In the genomic region with DNA sequence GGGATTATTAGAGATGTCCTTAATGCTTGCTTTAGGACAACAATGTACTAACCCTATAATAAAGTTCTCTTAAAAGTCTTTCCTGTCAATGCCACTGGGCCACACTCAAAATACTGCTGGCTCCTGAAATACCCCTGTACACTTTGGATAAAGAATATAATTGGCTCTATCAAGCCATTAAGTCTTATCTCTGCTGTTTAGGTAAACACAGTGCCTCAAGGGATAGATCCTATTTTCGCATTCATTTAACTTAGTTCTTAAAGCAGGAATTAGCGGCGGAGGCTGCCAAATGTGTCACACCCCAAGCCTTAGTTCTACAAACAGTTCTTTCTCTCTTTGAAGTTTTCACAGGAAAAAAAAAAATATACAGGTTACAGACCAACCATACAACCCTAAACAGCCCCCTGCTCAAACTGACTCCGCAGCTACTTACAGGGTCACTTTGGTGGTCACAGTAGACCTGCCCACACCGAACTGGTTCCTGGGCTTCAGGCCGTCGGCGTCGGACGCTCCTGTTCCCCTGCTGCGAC, we compare ENCODE assay signal across 8 mouse cellular contexts.
DNase-seq lines count a peak whose midpoint lies in the region; ATAC-seq and TF ChIP-seq lines count a peak whose summit lies in the region.

No protein-coding gene starts in this region.

- no peak for TF ChIP-seq CTCF in E14TG2a.4 (conservative IDR thresholded peaks at IDR 0.05; ENCODE audit: low read length)

- DNase-seq in heart, postnatal 10 days: no peak
- no peak for DNase-seq in hindbrain, embryonic 10.5 days (ENCODE audit: low spot score)
- DNase-seq in mesoderm, embryonic 11.5 days (ENCODE audit: low read depth, low spot score): peak; percentile 12
- no peak for DNase-seq in urinary bladder, postnatal 10 days (ENCODE audit: low spot score)
- DNase-seq in layer of hippocampus, adult 11-12 months (ENCODE audit: low spot score): no peak
- DNase-seq in cerebellum, postnatal 4 days (ENCODE audit: low spot score in 2 of 2): no peak

- no peaks in the 10 kb centered on the region for H3K36me3 ChIP-seq in heart, embryonic 14.5 days (ENCODE audit: control insufficient read depth, insufficient read depth, low read length)
- H3K36me3 ChIP-seq in E14TG2a.4 (ENCODE audit: insufficient read depth, low read length): no peaks in the 10 kb centered on the region
- H3K36me3 ChIP-seq in hindbrain, embryonic 10.5 days: no peaks in the 10 kb centered on the region

- H3K4me1 ChIP-seq in heart, embryonic 14.5 days (ENCODE audit: control insufficient read depth in 2 of 2, insufficient read depth in 2 of 2, low read length in 2 of 2): peaks cover 2 to 17% of the 10 kb centered on the region in 2 experiments
- peaks cover 21% of the 10 kb centered on the region for H3K4me1 ChIP-seq in E14TG2a.4 (replicated peaks; ENCODE audit: low read depth, low read length)
- peaks cover 33% of the 10 kb centered on the region for H3K4me1 ChIP-seq in hindbrain, embryonic 10.5 days (replicated peaks)

- WGBS in heart, embryonic 14.5 days: 1% methylated on average over 11 of the region's 11 CpGs
- WGBS in hindbrain, embryonic 10.5 days: 3% methylated on average over 11 of the region's 11 CpGs

- no peaks in the 10 kb centered on the region for H3K9me3 ChIP-seq in heart, embryonic 14.5 days (ENCODE audit: control insufficient read depth, low read length)
- H3K9me3 ChIP-seq in E14TG2a.4 (ENCODE audit: low read length): no peaks in the 10 kb centered on the region
- H3K9me3 ChIP-seq in hindbrain, embryonic 10.5 days: no peaks in the 10 kb centered on the region

- H3K9ac ChIP-seq in heart, embryonic 14.5 days (ENCODE audit: low read length): peak overlapping the region; percentile 56; the same call in 1 of the 2 replicates

- no peak for ATAC-seq in heart, embryonic 14.5 days (ENCODE audit: insufficient number of reproducible peaks, insufficient read depth, low FRiP score, low read depth)

- peaks cover 76% of the 10 kb centered on the region for H3K27me3 ChIP-seq in heart, embryonic 14.5 days (ENCODE audit: control insufficient read depth, insufficient read depth, low read length)
- H3K27me3 ChIP-seq in E14TG2a.4 (ENCODE audit: insufficient read depth, low read length): peaks cover 91% of the 10 kb centered on the region
- H3K27me3 ChIP-seq in hindbrain, embryonic 10.5 days (ENCODE audit: insufficient read depth, poor library complexity, severe bottlenecking): peaks cover 84% of the 10 kb centered on the region

- H3K4me2 ChIP-seq in heart, embryonic 14.5 days (ENCODE audit: low read length): peak overlapping the region; percentile 79

- intact Hi-C loops in heart, postnatal 10 days (cut with DNase I): loop anchor here (1.0 to 2.0 kb wide), 3 partner anchors 48 to 174 kb away; no protein-coding TSS in a partner anchor

- peak overlapping the region; percentile 57 to 58 for H3K4me3 ChIP-seq in heart, embryonic 14.5 days (ENCODE audit: control insufficient read depth in 1 of 2, insufficient read depth in 1 of 2, low read depth in 1 of 2, low read length in 2 of 2)
- H3K4me3 ChIP-seq in E14TG2a.4 (replicated peaks; ENCODE audit: low read length): peak overlapping the region; percentile 76
- peak overlapping the region; percentile 55 for H3K4me3 ChIP-seq in hindbrain, embryonic 10.5 days

- H3K27ac ChIP-seq in heart, embryonic 14.5 days (replicated peaks in 1 of 2; ENCODE audit: control insufficient read depth in 1 of 2, insufficient read depth in 1 of 2, low read depth in 2 of 2, low read length in 2 of 2): no peak overlapping the region
- peak overlapping the region; percentile 53; the same call in 1 of the 2 replicates for H3K27ac ChIP-seq in hindbrain, embryonic 10.5 days
